Mouse (Mus musculus) olfactory bulb, adult 2 months (tissue): ENCODE results near the gene Tubgcp5. TPM values are rescaled to one million over a fixed set of nuclear protein-coding genes. Genes with fewer than 3 reads are reported as not detected.
A peak's percentile ranks its signal among the peaks of the same experiment; 100 is the strongest.

Source experiments
- H3K27ac ChIP-seq: fragments of 200-500 bp; 2 replicates; pipeline ENCODE4 v1.5.1; 2012; ENCODE audit warnings: low read depth, low read length; ENCODE audit not compliant: insufficient read depth
- H3K4me1 ChIP-seq: fragments of 200-500 bp; 2 replicates; pipeline ENCODE4 v1.6.1; 2012; ENCODE audit warnings: low read length; ENCODE audit not compliant: control insufficient read depth, insufficient read depth
- H3K4me3 ChIP-seq: fragments of 200-500 bp; 2 replicates; pipeline ENCODE4 v1.5.1; 2012; ENCODE audit warnings: mild to moderate bottlenecking, low read depth, low read length, moderate library complexity; ENCODE audit not compliant: insufficient read depth
- CTCF ChIP-seq: fragments of 200-500 bp; IDR thresholded peaks from 2 replicates; pipeline ENCODE4 v1.5.1; 2012; ENCODE audit warnings: low read depth, mild to moderate bottlenecking, low read length, moderate library complexity; ENCODE audit not compliant: insufficient read depth
- POLR2A ChIP-seq: fragments of 200-500 bp; IDR thresholded peaks from 2 replicates; pipeline ENCODE4 v1.6.1; 2012; ENCODE audit warnings: mild to moderate bottlenecking, low read depth, low read length, moderate library complexity; ENCODE audit not compliant: insufficient read depth
- WGBS: fragments of 180-500 bp; shearing (Covaris S2); methylation state at CpG from one replicate; pipeline ENCODE4 v1.1.7; 2018; 5-methylcytosine and 5-hydroxymethylcytosine counted together
- polyA plus RNA-seq: library from polyadenylated mRNA; stranded (reverse); fragments of >200 nt; gene quantifications from 2 replicates; pipeline ENCODE4 v1.2.4, GENCODE M21; 2012; ENCODE audit warnings: low replicate concordance; ENCODE audit not compliant: missing spikeins, insufficient read depth, insufficient read length

Gene Tubgcp5
- polyA plus RNA-seq, 1 experiment: not detected

DNA sequence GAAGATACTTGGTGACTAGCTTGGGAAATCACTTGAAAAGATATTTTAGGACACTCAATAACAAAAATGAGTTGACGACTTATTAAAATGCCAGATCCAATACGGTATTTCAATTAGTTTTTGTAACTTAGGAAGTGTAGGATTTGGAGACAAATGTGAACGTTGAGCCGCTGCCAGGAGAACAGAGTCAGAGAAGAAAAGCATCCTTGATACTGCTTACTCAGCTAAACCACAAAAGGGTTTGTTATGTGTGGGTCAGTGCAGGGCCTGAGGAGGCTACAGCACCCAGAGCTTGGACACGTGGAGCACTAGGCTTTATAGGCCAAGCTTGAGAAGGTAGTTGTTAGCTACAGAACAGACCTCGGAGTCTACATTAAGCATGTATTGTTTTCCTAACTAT lies 66.0 kb downstream of the Tubgcp5 start:
- peak overlapping the region; percentile 77 for H3K27ac ChIP-seq
- 43% methylated on average over 6 of the region's 6 CpGs for WGBS
- peaks cover 13% of the 10 kb centered on the region for H3K4me1 ChIP-seq
- H3K4me3 ChIP-seq: no peak overlapping the region
- TF ChIP-seq CTCF (no peak), POLR2A (no peak)

DNA sequence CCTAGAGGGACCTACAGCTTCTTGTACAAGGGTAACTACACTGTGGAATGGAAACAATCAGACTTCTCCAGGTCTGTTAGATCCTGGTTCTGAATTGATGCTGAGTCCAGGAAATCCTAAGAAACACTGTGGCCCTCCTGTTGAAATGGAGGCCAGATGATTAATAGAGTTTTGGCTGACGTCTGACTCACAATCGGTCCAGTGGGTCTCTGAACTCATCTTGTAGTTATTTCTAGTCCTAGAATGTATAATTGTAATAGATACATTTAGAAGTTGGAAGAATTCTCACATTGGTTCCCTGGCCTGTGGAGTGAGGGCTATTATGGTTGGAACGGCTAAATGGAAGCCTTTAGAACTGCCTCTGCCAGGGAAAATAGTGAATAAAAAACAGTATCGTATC lies 67.2 kb downstream of the Tubgcp5 start:
- Histone ChIP-seq H3K27ac (no peak overlapping the region), H3K4me1 (peaks cover 17% of the 10 kb centered on the region), H3K4me3 (no peak overlapping the region)
- 39% methylated on average over 4 of the region's 4 CpGs for WGBS
- TF ChIP-seq POLR2A (no peak), CTCF (no peak)

- no peak overlapping the region for H3K4me3 ChIP-seq
Measured at GRCm38 (mm10) chr7:55865044-55865443, 71.1 kb downstream of the Tubgcp5 start.

GRCm38 (mm10) chr7:55865750-55866416 lies 71.9 kb downstream of the Tubgcp5 start:
- 66% methylated on average over 8 of the region's 8 CpGs for WGBS
- H3K4me3 ChIP-seq: no peak overlapping the region
- no peak for TF ChIP-seq CTCF
- TF ChIP-seq POLR2A: no peak
- H3K4me1 ChIP-seq: peaks cover 10% of the 10 kb centered on the region
- no peak overlapping the region for H3K27ac ChIP-seq

More at GRCm38 (mm10) chr7:55865044-55865443, 71.1 kb downstream of the Tubgcp5 start:
- no peak overlapping the region for H3K27ac ChIP-seq
- peaks cover 7% of the 10 kb centered on the region for H3K4me1 ChIP-seq
- TF ChIP-seq POLR2A: no peak

GRCm38 (mm10) chr7:55868247-55868646 lies 74.3 kb downstream of the Tubgcp5 start:
- Histone ChIP-seq H3K27ac (no peak overlapping the region), H3K4me1 (peaks cover 14% of the 10 kb centered on the region), H3K4me3 (no peak overlapping the region)
- WGBS: 77% methylated on average over 7 of the region's 7 CpGs
- TF ChIP-seq POLR2A: no peak
- no peak for TF ChIP-seq CTCF

DNA sequence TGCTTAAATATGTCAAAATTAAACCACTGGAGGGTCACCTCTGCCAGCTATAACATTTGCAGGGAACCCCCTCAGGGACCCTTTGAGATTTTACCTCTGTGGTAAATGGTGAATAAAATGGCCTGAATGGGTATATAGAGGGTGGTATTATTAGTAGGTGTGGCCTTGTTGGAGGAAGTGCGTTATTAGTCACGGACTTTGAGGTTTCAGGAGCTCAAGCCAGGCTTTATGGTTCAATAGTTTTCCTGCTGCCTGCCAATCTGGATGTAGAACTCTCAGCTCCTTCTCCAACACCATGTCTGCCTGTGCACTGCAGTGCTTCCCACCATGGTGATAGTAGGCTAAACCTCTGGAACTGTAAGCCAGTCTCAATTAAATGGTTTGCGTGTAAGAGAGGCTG lies 75.3 kb downstream of the Tubgcp5 start:
- no peak overlapping the region for H3K27ac ChIP-seq
- WGBS: 67% methylated on average over 3 of the region's 3 CpGs
- H3K4me3 ChIP-seq: no peak overlapping the region

DNA sequence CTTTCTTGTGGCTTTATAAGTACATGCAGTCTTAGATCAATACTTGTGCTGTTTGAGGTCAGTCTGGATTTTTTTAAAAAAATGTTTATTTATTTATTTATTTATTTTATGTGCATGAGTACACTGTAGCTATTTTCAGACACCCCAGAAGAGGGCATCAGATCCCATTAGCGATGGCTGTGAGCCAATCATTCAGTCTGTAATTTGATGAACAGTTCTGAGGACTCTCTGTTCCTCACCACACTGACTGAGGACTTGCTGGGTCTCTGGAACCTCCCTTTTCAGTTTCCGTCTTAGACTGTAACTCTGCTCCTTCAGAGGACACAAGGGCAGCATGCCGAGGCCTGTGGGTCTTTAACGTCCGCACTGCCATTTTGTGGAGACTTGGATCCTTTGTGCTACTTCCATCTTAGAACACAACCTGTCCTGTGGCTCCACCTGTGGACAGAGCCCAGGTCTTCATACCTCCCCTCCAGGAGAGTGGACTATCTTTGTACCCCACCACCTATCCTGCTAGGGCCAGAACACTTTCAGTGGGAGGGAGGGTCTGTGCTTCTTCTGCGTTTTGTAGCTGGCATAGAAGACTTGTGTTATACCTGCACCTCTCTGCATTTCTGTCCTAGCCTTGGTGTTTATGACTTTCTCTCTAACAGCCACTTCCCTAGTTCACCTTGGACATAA lies 76.5 kb downstream of the Tubgcp5 start:
- Histone ChIP-seq H3K4me1 (peaks cover 10% of the 10 kb centered on the region), H3K27ac (peak overlapping the region; percentile 72; the same call in 1 of the 2 replicates), H3K4me3 (no peak overlapping the region)
- 70% methylated on average over 6 of the region's 6 CpGs for WGBS
- TF ChIP-seq CTCF: no peak
- no peak for TF ChIP-seq POLR2A

More for the DNA sequence above, 75.3 kb downstream of the Tubgcp5 start:
- TF ChIP-seq POLR2A (no peak), CTCF (no peak)
- H3K4me1 ChIP-seq: peaks cover 14% of the 10 kb centered on the region

DNA sequence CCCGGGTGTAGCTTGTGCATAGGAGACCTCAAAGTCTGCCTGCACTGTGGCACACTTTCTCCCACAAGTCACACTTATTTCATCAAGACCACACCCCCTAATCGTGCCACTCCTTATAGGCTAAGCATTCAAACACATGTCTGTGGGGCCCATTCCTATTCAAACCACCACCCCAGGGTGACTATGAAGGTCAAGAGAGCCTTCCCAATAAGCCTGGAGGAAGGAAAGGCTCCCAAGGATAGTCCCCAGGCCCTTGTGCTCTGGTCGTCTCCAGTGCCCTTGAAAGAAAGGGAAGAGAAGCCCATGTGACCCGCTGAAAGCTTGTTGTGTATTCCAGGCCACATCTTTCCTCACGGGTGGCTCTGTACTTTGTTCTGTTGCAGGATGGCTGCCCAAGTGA lies 77.5 kb downstream of the Tubgcp5 start:
- TF ChIP-seq CTCF (no peak), POLR2A (no peak)
- peaks cover 7% of the 10 kb centered on the region for H3K4me1 ChIP-seq
- WGBS: 67% methylated on average over 5 of the region's 5 CpGs
- peak overlapping the region; percentile 31; the same call in 1 of the 2 replicates for H3K27ac ChIP-seq
- H3K4me3 ChIP-seq: no peak overlapping the region

DNA sequence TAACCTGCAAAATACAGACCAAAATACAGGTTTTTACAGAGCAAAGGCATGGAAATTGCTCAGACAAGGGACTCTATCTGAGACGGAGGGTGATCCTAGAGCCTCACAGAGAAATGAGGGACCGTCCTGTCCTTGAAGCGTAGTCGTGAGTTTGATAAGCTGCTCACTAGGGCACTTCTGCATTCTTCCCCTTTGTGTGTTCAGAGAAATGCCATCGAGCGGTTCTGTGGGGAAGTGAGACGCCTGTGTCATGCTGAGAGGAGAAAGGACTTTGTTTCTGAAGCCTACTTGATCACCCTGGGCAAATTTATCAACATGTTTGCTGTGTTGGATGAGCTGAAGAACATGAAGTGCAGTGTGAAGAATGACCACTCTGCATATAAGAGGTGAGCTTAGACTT lies 80.7 kb downstream of the Tubgcp5 start:
- TF ChIP-seq CTCF: no peak
- no peak for TF ChIP-seq POLR2A
- no peak overlapping the region for H3K4me3 ChIP-seq
- 90% methylated on average over 7 of the region's 7 CpGs for WGBS
- no peak overlapping the region for H3K27ac ChIP-seq
- peaks cover 11% of the 10 kb centered on the region for H3K4me1 ChIP-seq
